ENCODE assay signal across 15 mouse cellular contexts in the genomic region with DNA sequence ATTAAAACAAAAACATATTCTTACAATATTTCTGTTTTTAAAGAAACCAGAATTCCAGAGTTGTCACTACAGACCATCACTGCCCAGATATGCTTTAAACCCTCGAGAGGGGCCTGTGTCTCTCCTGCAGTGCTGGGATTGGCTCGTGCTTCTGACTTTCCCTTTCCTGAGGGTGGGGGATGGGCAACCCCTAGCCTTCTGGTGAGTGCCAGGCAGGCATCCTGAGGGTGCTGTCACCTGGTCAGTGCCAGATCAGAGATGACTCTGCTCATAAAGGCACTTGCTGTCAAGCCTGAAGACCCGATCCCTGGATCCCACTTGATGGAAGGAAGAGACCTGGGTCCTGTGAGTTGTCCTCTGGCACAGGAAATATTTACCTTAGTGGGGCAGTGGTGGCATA. TPM values are rescaled to one million over a fixed set of nuclear protein-coding genes. Genes with fewer than 3 reads are reported as not detected.
DNase-seq lines count a peak whose midpoint lies in the region; TF ChIP-seq lines count a peak whose summit lies in the region.
"Had no signal": no experiment of that assay in that cellular context is flagged by ENCODE, and none has a peak within 500 bp of the region (broad histone marks: within the 10 kb centered on the region; RNA-seq: fewer than 3 reads in every experiment).

No protein-coding gene starts in this region.

- H3K27me3 ChIP-seq in heart, embryonic 10.5 days (ENCODE audit: insufficient read depth, poor library complexity, severe bottlenecking), result no peaks in the 10 kb centered on the region
- H3K27me3 ChIP-seq in kidney, adult 2 months (replicated peaks; ENCODE audit: control insufficient read depth, insufficient read depth, low read length), result no peaks in the 10 kb centered on the region
- H3K27me3 ChIP-seq: lung, embryonic 15.5 days; midbrain, embryonic 12.5 days; stomach, embryonic 15.5 days had no signal

- no peak overlapping the region for H3K4me3 ChIP-seq in heart, embryonic 10.5 days
- H3K4me3 ChIP-seq in kidney, adult 2 months (ENCODE audit: insufficient read depth, low read depth, low read length), result no peak overlapping the region
- H3K4me3 ChIP-seq: erythroblast, embryonic 14.5 days; lung, embryonic 15.5 days; midbrain, embryonic 12.5 days; stomach, embryonic 15.5 days had no signal

- peak overlapping the region; percentile 5; the same call in 1 of the 2 replicates for H3K27ac ChIP-seq in heart, embryonic 10.5 days
- no peak overlapping the region for H3K27ac ChIP-seq in kidney, adult 2 months (ENCODE audit: insufficient read depth, low read depth, low read length)
- H3K27ac ChIP-seq: lung, embryonic 15.5 days; stomach, embryonic 15.5 days had no signal

- H3K4me1 ChIP-seq in heart, embryonic 10.5 days, result peaks cover 88% of the 10 kb centered on the region
- H3K4me1 ChIP-seq in kidney, adult 2 months (ENCODE audit: control insufficient read depth, insufficient read depth, low read length), result peaks cover 57% of the 10 kb centered on the region

- H3K36me3 ChIP-seq in heart, embryonic 10.5 days, result no peaks in the 10 kb centered on the region
- no peaks in the 10 kb centered on the region for H3K36me3 ChIP-seq in kidney, adult 2 months (ENCODE audit: control insufficient read depth, insufficient read depth, low read length)
- H3K36me3 ChIP-seq: lung, embryonic 15.5 days; midbrain, embryonic 12.5 days; stomach, embryonic 15.5 days had no signal

- TF ChIP-seq CTCF in kidney, adult 2 months (conservative IDR thresholded peaks at IDR 0.05; ENCODE audit: insufficient read depth, insufficient read length, low read depth, low read length), result no peak

- no peak for DNase-seq in heart, embryonic 10.5 days (ENCODE audit: low spot score)
- DNase-seq in heart, postnatal 4 days, result no peak
- peak; percentile 31 to 36 for DNase-seq in kidney, postnatal 4 days
- DNase-seq in kidney, adult 2 months, result no peak
- peak; percentile 42 for DNase-seq in thymus, postnatal 14 days
- DNase-seq in thymus, adult 18-20 months, result no peak
- no peak for DNase-seq in right cerebral cortex, postnatal 4 days
- no peak for DNase-seq in urinary bladder, postnatal 14 days (ENCODE audit: low spot score)
- DNase-seq: gastrocnemius, postnatal 36 days; kidney, postnatal 14 days; layer of hippocampus, postnatal 36 days had no signal

- 26% methylated on average over 3 of the region's 3 CpGs for WGBS in heart, embryonic 10.5 days
- WGBS in kidney, adult 2 months, result 40% methylated on average over 3 of the region's 3 CpGs

- no peaks in the 10 kb centered on the region for H3K9me3 ChIP-seq in heart, embryonic 10.5 days
- H3K9me3 ChIP-seq: lung, embryonic 15.5 days; midbrain, embryonic 12.5 days; stomach, embryonic 15.5 days had no signal

- TF ChIP-seq POLR2A in kidney, adult 2 months (IDR thresholded peaks at IDR 0.05; ENCODE audit: low read depth, low read length), result no peak

RNA-seq across cellular contexts. Expression of gene Prrc2b, which starts 26.0 kb away (rescaled TPM):
- polyA plus RNA-seq in heart, embryonic 10.5 days (2016; fragmentation: Nextera tagmentation; extraction: Ambion mirVana), result 44.1 and 54.6 TPM in 2 replicates
- 100 to 1,000 TPM; 138 to 145 TPM for total RNA-seq in heart, postnatal 4 days (2021)
- polyA plus RNA-seq in kidney, adult 2 months (2012; rRNA removed), result 42.5 and 43.5 TPM in 2 replicates

RNA-seq across cellular contexts. Expression of gene Pomt1, which starts 59.5 kb away (rescaled TPM):
- polyA plus RNA-seq in heart, embryonic 10.5 days (2016; fragmentation: Nextera tagmentation; extraction: Ambion mirVana), result 18.8 and 24.2 TPM in 2 replicates
- total RNA-seq in heart, postnatal 4 days (2021), result 10 to 100 TPM; 18.0 to 19.1 TPM
- 30.2 and 37.2 TPM in 2 replicates for polyA plus RNA-seq in kidney, adult 2 months (2012; rRNA removed)

Comparison
In these comparisons a context has a peak if more than half of its experiments do, and no peak if none do; other contexts are left out.
1. DNase-seq: peak in kidney, postnatal 4 days (2 of 2) and thymus, postnatal 14 days (single experiment); none in heart, embryonic 10.5 days (single experiment), heart, postnatal 4 days (single experiment), kidney, adult 2 months (single experiment), thymus, adult 18-20 months (0 of 2), right cerebral cortex, postnatal 4 days (single experiment) and urinary bladder, postnatal 14 days (single experiment).